Mouse (Mus musculus) kidney, embryonic 16.5 days (tissue): Measurements from ENCODE around the gene Pkd1. TPM values are rescaled to one million over a fixed set of nuclear protein-coding genes. Genes with fewer than 3 reads are reported as not detected.
A peak's percentile ranks its signal among the peaks of the same experiment; 100 is the strongest.

Source experiments
- ATAC-seq: fragments of 200-750 bp; cut with Nextera tagmentation; 2 replicates; pipeline ENCODE4 v1.8.0; 2017; ENCODE audit warnings: moderate TSS enrichment; ENCODE audit not compliant: low FRiP score, low TSS enrichment
- H3K27ac ChIP-seq: fragments of 300-500 bp; sonication (generic); 2 replicates; pipeline ENCODE4 v1.5.1; 2014; ENCODE audit warnings: low read length
- H3K27me3 ChIP-seq: fragments of 300-500 bp; sonication (generic); 2 replicates; pipeline ENCODE4 v1.6.1; 2014; ENCODE audit warnings: low read length, control low read depth, mixed read lengths; ENCODE audit not compliant: insufficient read depth
- H3K36me3 ChIP-seq: fragments of 300-500 bp; sonication (generic); 2 replicates; pipeline ENCODE4 v1.6.1; 2014; ENCODE audit warnings: low read length, control low read depth, mixed read lengths; ENCODE audit not compliant: insufficient read depth
- H3K4me1 ChIP-seq: fragments of 300-500 bp; sonication (generic); 2 replicates; pipeline ENCODE4 v1.6.1; 2014; ENCODE audit warnings: low read length, control low read depth, mixed read lengths; ENCODE audit not compliant: insufficient read depth
- H3K4me2 ChIP-seq: fragments of 300-500 bp; sonication (generic); replicated peaks from 2 replicates; pipeline ENCODE4 v1.6.1; 2014; ENCODE audit warnings: low read depth, low read length
- H3K4me3 ChIP-seq: fragments of 300-500 bp; sonication (generic); 2 replicates; pipeline ENCODE4 v1.5.1; 2014; ENCODE audit warnings: mild to moderate bottlenecking, low read length
- H3K9ac ChIP-seq: fragments of 300-500 bp; sonication (generic); replicated peaks from 2 replicates; pipeline ENCODE4 v1.6.1; 2014; ENCODE audit warnings: low read length
- H3K9me3 ChIP-seq: fragments of 300-500 bp; sonication (generic); 2 replicates; pipeline ENCODE4 v1.6.1; 2016; ENCODE audit warnings: low read length, control low read depth
- WGBS: fragments of 180-500 bp; shearing (Covaris S2); extraction: QIAGEN DNeasy Blood & Tissue Kit; methylation state at CpG from one replicate; pipeline ENCODE4 v1.1.7; 2014; 5-methylcytosine and 5-hydroxymethylcytosine counted together
- polyA plus RNA-seq: library from polyadenylated mRNA; unstranded; fragments of >200 nt; fragmentation: Nextera tagmentation; extraction: Ambion mirVana; gene quantifications from 2 replicates; pipeline ENCODE4 v1.2.1, GENCODE M21; 2015

The Pkd1 gene
- polyA plus RNA-seq, 1 experiment from 2014 or later: 22.5 TPM

DNA sequence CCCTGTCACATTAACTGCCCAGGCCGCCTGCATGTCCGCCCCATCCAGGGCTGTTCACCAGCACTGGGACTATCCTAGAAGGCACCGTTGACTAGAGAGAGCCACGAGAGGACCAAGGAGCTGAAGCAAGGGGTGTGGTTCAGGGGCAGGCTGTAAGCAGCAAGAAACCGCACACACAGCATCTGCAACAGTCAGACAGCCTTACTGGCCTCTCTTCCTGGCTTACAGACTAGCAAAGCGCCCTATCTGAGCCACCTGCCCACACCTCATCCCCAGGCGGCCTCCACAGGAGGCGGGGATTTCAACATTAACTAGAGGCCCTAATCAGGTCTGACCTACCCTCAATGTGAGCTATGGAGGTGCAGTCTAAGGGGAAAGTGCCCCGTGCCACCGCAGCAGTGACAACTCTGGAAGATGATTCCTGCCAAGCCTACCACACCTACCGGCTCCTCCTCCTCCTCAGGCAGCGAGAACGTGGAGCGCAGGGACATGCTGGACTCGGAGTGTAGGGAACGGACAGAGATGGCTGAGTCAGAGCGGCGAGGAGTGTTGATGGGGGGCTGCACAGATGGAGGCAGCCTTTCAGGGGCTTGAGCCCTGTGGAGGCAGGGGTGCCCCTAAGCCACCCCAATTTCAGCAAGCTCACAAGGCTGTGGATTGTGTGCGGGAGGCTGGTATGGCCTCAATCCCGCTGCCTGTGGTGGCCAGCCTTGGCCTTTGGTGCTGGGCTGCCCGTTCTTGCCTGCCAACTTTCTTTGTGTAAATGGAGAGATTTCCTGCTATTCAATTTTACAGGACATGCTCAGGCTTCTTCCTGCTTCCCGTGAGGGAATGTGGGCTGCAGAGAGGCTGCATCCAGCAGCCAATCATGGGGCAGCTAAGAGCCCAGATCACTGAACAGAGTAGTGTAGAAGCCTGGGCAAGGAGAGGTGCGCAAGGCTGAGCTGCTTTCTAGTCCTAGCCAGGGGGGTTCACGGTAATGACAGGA, 35.1 kb upstream of the Pkd1 start:
- 81% methylated on average over 24 of the region's 24 CpGs for WGBS
- peak overlapping the region; percentile 8; the same call in 1 of the 2 replicates for H3K4me3 ChIP-seq
- peak; percentile 20 for ATAC-seq

DNA sequence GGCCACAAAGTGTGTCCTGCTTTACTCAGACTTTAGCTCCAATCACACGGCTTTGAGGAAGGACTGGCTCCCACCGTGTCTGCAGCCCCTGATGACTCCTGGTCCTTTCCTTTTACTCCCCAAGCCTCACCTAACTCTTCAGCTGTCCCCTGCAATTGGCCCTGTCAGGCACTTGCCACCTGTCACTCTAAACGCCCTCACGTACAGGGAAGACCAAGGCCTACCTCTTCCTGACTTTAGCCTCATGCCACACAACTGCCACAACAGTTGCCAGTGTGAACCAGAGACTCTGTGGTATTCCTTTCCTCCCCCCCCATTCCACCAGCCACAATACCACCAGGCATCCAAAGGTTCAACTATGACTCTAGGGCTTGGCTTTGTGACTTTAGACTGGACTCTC, 29.2 kb upstream of the Pkd1 start:
- Histone ChIP-seq H3K4me3 (no peak overlapping the region), H3K4me2 (no peak overlapping the region), H3K9ac (no peak overlapping the region), H3K9me3 (no peaks in the 10 kb centered on the region), H3K27me3 (no peaks in the 10 kb centered on the region), H3K4me1 (no peaks in the 10 kb centered on the region; the same call in 1 of the 2 replicates), H3K27ac (no peak overlapping the region), H3K36me3 (peaks cover 10% of the 10 kb centered on the region; the same call in 1 of the 2 replicates)
- 87% methylated on average over 4 of the region's 4 CpGs for WGBS
- no peak for ATAC-seq

More for the DNA sequence above, 35.1 kb upstream of the Pkd1 start:
- Histone ChIP-seq H3K4me1 (no peaks in the 10 kb centered on the region), H3K4me2 (peak overlapping the region; percentile 26), H3K27ac (peak overlapping the region; percentile 74), H3K27me3 (no peaks in the 10 kb centered on the region), H3K9me3 (no peaks in the 10 kb centered on the region), H3K36me3 (peaks cover 44% of the 10 kb centered on the region), H3K9ac (peak overlapping the region; percentile 51; the same call in 1 of the 2 replicates)

DNA sequence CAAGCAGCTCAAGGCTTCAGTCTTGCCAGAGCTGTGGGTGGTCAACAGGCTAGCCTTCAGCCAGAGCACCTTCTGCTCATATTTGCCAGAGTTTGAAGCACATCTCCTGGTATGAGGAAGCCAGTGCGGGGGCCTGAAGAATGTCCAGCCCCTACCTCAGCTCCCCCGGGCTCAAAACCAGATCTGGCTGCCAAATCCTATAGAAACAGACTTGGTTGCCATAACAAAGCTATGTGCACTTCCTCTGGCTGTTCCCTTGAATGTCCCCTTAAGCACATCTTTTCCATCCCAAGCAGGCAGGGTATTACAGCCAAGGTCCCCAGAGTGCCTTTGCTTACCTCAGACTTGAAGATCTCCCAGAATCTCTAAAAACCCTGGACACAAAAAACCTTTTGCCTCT, 24.9 kb upstream of the Pkd1 start:
- H3K27ac ChIP-seq: no peak overlapping the region
- no peak overlapping the region for H3K9ac ChIP-seq

DNA sequence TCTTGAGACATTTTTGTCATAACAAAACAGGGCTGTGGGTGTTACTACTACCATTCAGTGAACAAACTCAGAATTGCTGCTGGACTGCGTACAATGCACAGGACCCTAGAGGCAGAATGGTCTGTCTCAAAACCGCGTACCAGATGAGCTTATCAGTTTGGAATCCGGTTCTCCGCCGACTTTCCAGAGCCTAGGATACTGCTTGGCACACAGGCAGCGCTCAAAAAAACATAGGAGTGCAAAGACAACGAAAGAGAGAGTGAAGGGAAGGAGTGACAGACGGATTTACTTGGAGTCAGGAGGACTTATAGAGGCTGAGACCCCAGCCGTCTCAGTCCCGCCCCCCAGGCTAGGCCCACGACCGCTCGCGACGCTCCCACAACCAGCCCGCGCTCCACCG, 22.3 kb upstream of the Pkd1 start:
- no peak for ATAC-seq
- H3K4me3 ChIP-seq: peak overlapping the region; percentile 80
- H3K9me3 ChIP-seq: no peaks in the 10 kb centered on the region
- peaks cover 45% of the 10 kb centered on the region for H3K4me1 ChIP-seq
- peak overlapping the region; percentile 72 for H3K27ac ChIP-seq
- H3K36me3 ChIP-seq: peaks cover 17% of the 10 kb centered on the region; the same call in 1 of the 2 replicates
- H3K27me3 ChIP-seq: no peaks in the 10 kb centered on the region
- 0% methylated on average over 19 of the region's 19 CpGs for WGBS
- H3K9ac ChIP-seq: peak overlapping the region; percentile 91
- H3K4me2 ChIP-seq: peak overlapping the region; percentile 71

More for the DNA sequence above, 24.9 kb upstream of the Pkd1 start:
- 89% methylated on average over 2 of the region's 2 CpGs for WGBS
- Histone ChIP-seq H3K36me3 (peaks cover 4% of the 10 kb centered on the region; the same call in 1 of the 2 replicates), H3K9me3 (no peaks in the 10 kb centered on the region), H3K27me3 (no peaks in the 10 kb centered on the region), H3K4me2 (no peak overlapping the region), H3K4me3 (no peak overlapping the region), H3K4me1 (peaks cover 26% of the 10 kb centered on the region)
- ATAC-seq: no peak

DNA sequence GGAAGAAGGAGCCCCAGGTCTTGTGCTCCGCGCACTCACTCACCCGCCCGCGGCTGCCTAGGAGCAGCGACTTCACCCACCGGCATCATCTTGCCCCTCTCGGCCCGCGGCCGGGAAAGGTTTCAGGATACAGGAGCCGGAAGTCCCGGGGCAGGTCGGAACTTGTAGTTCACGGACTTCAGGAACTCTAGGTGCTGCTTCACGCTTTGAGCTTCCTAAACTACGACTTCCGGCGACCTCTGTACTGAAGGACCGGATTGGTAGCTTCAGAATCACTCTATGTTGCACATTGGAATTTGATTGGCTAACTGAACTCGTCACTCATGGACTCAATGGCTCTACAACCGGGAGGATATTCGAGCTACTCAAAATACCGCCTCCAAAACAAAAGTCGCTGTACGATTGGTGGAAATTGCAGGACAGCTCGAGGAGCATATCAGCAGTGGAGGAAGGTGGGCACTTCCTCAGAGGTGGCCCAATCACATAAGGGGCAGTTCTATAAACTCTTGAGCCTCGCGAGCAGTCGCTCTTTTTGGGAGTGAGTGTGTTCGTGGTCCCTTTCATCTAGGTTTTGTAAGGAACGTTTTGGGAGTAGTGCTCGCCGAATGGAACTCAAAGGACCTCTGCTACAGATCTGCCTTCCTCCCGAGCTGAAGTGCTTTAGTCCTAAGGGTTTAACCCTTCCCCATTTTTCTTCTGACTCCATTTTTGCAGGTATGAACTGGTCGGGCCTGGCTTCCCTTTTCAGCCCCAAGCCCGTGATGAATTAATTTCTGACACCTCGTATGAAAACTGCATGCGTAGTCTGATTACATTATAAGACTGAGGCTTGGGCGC, 21.7 kb upstream of the Pkd1 start, which contains the start of gene Traf7:
Traf7 (minus strand) TSS at position 216 of the 837 bp plus-strand sequence.
- H3K9ac ChIP-seq: peak within 1 kb of the TSS; percentile 91
- ATAC-seq: peak; percentile 98
- peak within 1 kb of the TSS; percentile 78 for H3K4me2 ChIP-seq
- H3K27me3 ChIP-seq: no peaks in the 10 kb centered on the region
- WGBS: under 1% methylated on average over 40 of the region's 40 CpGs
- peaks cover 50% of the 10 kb centered on the region for H3K4me1 ChIP-seq
- peak within 1 kb of the TSS; percentile 88 for H3K27ac ChIP-seq
- H3K4me3 ChIP-seq: peak within 1 kb of the TSS; percentile 80
- no peaks in the 10 kb centered on the region for H3K9me3 ChIP-seq
- peaks cover 17% of the 10 kb centered on the region; the same call in 1 of the 2 replicates for H3K36me3 ChIP-seq

DNA sequence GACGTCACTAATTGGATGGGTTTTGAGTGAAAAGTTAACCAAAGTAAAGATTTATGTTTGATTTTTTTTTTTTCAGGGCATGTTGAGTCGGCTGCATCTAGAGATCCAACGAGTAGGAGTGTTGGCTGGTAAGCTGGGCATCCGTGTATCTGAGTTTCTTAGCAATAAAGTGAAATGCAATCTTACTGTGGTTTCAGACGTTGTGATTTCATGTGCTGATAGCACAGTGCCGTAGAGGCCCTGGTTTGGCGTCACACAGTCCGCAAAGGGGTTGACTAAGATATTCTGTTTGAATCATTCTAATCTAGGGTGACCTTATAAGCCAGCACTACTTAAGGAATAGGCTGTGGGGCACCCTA, 21.1 kb upstream of the Pkd1 start:
- H3K27ac ChIP-seq: peak overlapping the region; percentile 88
- H3K36me3 ChIP-seq: peaks cover 17% of the 10 kb centered on the region; the same call in 1 of the 2 replicates
- ATAC-seq: no peak
- H3K27me3 ChIP-seq: no peaks in the 10 kb centered on the region
- peak overlapping the region; percentile 86 for H3K9ac ChIP-seq
- peak overlapping the region; percentile 78 for H3K4me2 ChIP-seq
- peaks cover 56% of the 10 kb centered on the region for H3K4me1 ChIP-seq
- H3K4me3 ChIP-seq: peak overlapping the region; percentile 80
- H3K9me3 ChIP-seq: no peaks in the 10 kb centered on the region
- WGBS: under 1% methylated on average over 8 of the region's 8 CpGs

DNA sequence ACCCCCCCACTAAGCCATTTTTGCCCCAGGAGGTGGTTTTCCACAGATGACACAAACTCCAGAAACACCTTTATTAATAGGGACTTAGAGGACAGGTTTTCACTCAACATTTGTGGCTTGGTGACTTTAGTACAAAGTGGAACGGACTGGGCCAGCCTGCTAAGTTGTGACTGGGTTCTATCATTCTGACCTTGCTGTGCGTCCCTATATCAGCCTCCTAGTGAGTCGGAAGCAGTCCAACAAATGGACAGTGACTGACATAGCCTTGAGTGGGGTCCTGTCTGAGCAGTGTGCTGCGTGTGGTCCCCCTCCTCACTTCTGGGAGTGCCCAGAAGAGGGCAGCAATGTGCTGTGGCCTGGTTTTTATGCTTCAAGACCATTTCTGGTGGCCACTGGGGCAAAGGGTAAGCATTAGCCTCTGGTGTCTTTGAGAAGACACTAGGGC, 20.6 kb upstream of the Pkd1 start:
- peak overlapping the region; percentile 88 for H3K27ac ChIP-seq
- ATAC-seq: no peak
- peak overlapping the region; percentile 78 for H3K4me2 ChIP-seq
- H3K36me3 ChIP-seq: peaks cover 17% of the 10 kb centered on the region; the same call in 1 of the 2 replicates
- H3K4me1 ChIP-seq: peaks cover 57% of the 10 kb centered on the region
- peak overlapping the region; percentile 86 for H3K9ac ChIP-seq
- H3K27me3 ChIP-seq: no peaks in the 10 kb centered on the region
- WGBS: 0% methylated on average over 4 of the region's 4 CpGs
- H3K4me3 ChIP-seq: peak overlapping the region; percentile 80
- H3K9me3 ChIP-seq: no peaks in the 10 kb centered on the region

DNA sequence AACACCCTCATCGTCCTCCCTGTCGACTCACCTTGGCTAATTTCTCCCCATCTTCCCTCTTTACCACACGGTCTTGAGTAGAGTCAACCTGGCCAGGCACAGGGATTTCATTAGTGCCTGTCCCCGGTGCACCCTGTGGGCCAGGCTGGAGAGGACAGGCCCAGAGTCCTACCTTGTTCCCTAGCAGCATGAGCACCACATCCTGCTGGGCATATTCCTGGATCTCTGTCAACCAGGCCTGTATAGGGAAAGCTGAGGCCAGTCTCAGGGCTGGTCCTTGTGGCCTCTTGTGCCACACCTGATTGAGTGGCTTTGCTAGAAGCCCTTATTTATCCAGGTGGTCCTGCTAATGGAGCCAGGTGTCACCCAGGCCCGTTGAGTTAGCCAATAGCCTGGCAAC, 19.8 kb upstream of the Pkd1 start:
- H3K4me3 ChIP-seq: peak overlapping the region; percentile 80
- H3K9ac ChIP-seq: peak overlapping the region; percentile 86
- H3K9me3 ChIP-seq: no peaks in the 10 kb centered on the region
- no peak for ATAC-seq
- peak overlapping the region; percentile 88 for H3K27ac ChIP-seq
- H3K4me1 ChIP-seq: peaks cover 57% of the 10 kb centered on the region
- peaks cover 17% of the 10 kb centered on the region; the same call in 1 of the 2 replicates for H3K36me3 ChIP-seq
- H3K4me2 ChIP-seq: peak overlapping the region; percentile 78
- H3K27me3 ChIP-seq: no peaks in the 10 kb centered on the region
- 25% methylated on average over 5 of the region's 5 CpGs for WGBS

DNA sequence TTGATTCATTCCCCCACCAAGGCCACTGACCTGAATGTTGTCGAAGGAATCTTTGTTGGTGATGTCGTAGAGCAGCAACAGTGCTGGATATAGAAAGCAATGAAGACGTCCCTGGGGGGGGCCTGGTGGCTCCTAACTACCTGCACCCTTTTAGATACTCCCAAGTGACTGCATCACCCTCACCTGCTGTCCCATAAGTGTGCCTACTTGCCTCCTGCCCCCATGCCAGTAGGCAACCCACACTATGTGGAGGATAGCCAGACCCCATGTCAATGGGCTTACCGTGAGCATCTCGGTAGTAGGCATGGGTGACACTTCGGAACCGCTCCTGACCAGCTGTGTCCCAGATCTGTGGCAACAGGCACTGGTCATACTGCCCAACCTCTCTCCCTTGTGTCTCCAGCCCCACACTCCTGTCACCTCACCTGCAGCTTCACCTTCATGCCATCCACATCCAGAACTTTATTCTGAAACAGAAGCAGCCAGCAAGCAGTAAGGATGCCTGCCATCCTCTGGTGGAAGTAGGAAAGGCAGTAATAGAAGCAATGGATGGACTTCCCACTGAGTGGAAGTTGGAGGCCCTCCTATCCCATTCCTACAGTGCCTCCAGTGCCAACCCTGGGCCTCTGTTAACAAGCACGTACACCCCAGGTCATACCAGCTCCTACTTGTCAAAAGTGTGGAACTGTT, 19.1 kb upstream of the Pkd1 start:
- H3K9me3 ChIP-seq: no peaks in the 10 kb centered on the region
- H3K9ac ChIP-seq: peak overlapping the region; percentile 86
- H3K36me3 ChIP-seq: peaks cover 17% of the 10 kb centered on the region; the same call in 1 of the 2 replicates
- H3K27ac ChIP-seq: 0 out of 2 replicates have a peak overlapping the region, but pooled peaks have one; percentile 88
- peaks cover 57% of the 10 kb centered on the region for H3K4me1 ChIP-seq
- 34% methylated on average over 8 of the region's 8 CpGs for WGBS
- peak overlapping the region; percentile 80 for H3K4me3 ChIP-seq
- H3K27me3 ChIP-seq: no peaks in the 10 kb centered on the region
- H3K4me2 ChIP-seq: peak overlapping the region; percentile 78
- ATAC-seq: no peak
